ENCODE assay signal across 9 mouse cellular contexts in genomic region chr13:95324626-95325079, GRCm38 (mm10). TPM values are rescaled to one million over a fixed set of nuclear protein-coding genes. Genes with fewer than 3 reads are reported as not detected.
DNase-seq lines count a peak whose midpoint lies in the region; ATAC-seq and TF ChIP-seq lines count a peak whose summit lies in the region.
"Had no signal": no experiment of that assay in that cellular context is flagged by ENCODE, and none has a peak within 500 bp of the region (broad histone marks: within the 10 kb centered on the region; RNA-seq: fewer than 3 reads in every experiment).

No protein-coding gene starts in this region.

- H3K4me2 ChIP-seq in forebrain, postnatal 0 days (ENCODE audit: low read depth): peak overlapping the region; percentile 63
- H3K4me2 ChIP-seq in limb, embryonic 14.5 days (replicated peaks; ENCODE audit: low read depth, low read length, severe bottlenecking): peak overlapping the region; percentile 78

- peak overlapping the region; percentile 94 for H3K27ac ChIP-seq in forebrain, postnatal 0 days (ENCODE audit: low read depth, low read length)
- peak overlapping the region; percentile 100 for H3K27ac ChIP-seq in limb, embryonic 14.5 days (replicated peaks; ENCODE audit: low read depth, low read length)
- H3K27ac ChIP-seq in olfactory bulb, adult 2 months (ENCODE audit: insufficient read depth, low read depth, low read length): peak overlapping the region; percentile 14; the same call in 1 of the 2 replicates

- peak overlapping the region; percentile 96 for H3K9ac ChIP-seq in forebrain, postnatal 0 days
- H3K9ac ChIP-seq in limb, embryonic 14.5 days (ENCODE audit: low read depth, low read length, severe bottlenecking): peak overlapping the region; percentile 100

- no peaks in the 10 kb centered on the region for H3K27me3 ChIP-seq in forebrain, postnatal 0 days (ENCODE audit: insufficient read depth, low read length)
- H3K27me3 ChIP-seq in limb, embryonic 14.5 days (ENCODE audit: control insufficient read depth, insufficient read depth, low read length): no peaks in the 10 kb centered on the region

- under 1% methylated on average over 22 of the region's 22 CpGs for WGBS in forebrain, postnatal 0 days
- under 1% methylated on average over 22 of the region's 22 CpGs for WGBS in limb, embryonic 14.5 days
- WGBS in olfactory bulb, adult 2 months: under 1% methylated on average over 22 of the region's 22 CpGs

- peaks cover 10% of the 10 kb centered on the region for H3K4me1 ChIP-seq in forebrain, postnatal 0 days (ENCODE audit: insufficient read depth)
- H3K4me1 ChIP-seq in limb, embryonic 14.5 days (ENCODE audit: control insufficient read depth, insufficient read depth, low read length): peaks cover 25% of the 10 kb centered on the region
- H3K4me1 ChIP-seq in olfactory bulb, adult 2 months (ENCODE audit: control insufficient read depth, insufficient read depth, low read length): peaks cover 9% of the 10 kb centered on the region

- no peaks in the 10 kb centered on the region for H3K9me3 ChIP-seq in forebrain, postnatal 0 days (ENCODE audit: low read length)
- no peaks in the 10 kb centered on the region for H3K9me3 ChIP-seq in limb, embryonic 14.5 days (ENCODE audit: control insufficient read depth, low read length)
- H3K9me3 ChIP-seq: G1E had no signal

- TF ChIP-seq POLR2A in limb, embryonic 14.5 days (IDR thresholded peaks at IDR 0.05; ENCODE audit: borderline replicate concordance, extremely low read depth, insufficient read depth, insufficient read length): no peak
- no peak for TF ChIP-seq POLR2A in olfactory bulb, adult 2 months (IDR thresholded peaks at IDR 0.05; ENCODE audit: insufficient read depth, low read depth, low read length)

- DNase-seq in embryo, embryonic 11.5 days (ENCODE audit: low read depth, low spot score): peak; percentile 34
- DNase-seq in embryo, embryonic 10.5 days (ENCODE audit: low spot score): no peak
- DNase-seq in right cerebral cortex, postnatal 25 days: peak; percentile 59
- no peak for DNase-seq in right cerebral cortex, adult 18-20 months
- peak; percentile 85 for DNase-seq in forebrain, postnatal 0 days
- no peak for DNase-seq in limb, embryonic 14.5 days (ENCODE audit: low spot score)
- DNase-seq in ovary, postnatal 14 days (ENCODE audit: low spot score): no peak

- H3K4me3 ChIP-seq in forebrain, postnatal 0 days (ENCODE audit: low read depth, low read length): peak overlapping the region; percentile 75
- peak overlapping the region; percentile 96 for H3K4me3 ChIP-seq in limb, embryonic 14.5 days (replicated peaks; ENCODE audit: low read length)
- H3K4me3 ChIP-seq in olfactory bulb, adult 2 months (ENCODE audit: insufficient read depth, low read depth, low read length): peak overlapping the region; percentile 74

- ATAC-seq in forebrain, postnatal 0 days: peak; percentile 32
- peak; percentile 1; the same call in 1 of the 2 replicates for ATAC-seq in limb, embryonic 14.5 days (ENCODE audit: low FRiP score, low read depth)

- no peak for TF ChIP-seq CTCF in forebrain, postnatal 0 days (IDR thresholded peaks at IDR 0.05; ENCODE audit: low read depth)
- TF ChIP-seq CTCF in olfactory bulb, adult 2 months (IDR thresholded peaks at IDR 0.05; ENCODE audit: insufficient read depth, low read depth, low read length): no peak

- H3K36me3 ChIP-seq in forebrain, postnatal 0 days (ENCODE audit: insufficient read depth): no peaks in the 10 kb centered on the region
- 0 out of 2 replicates have a peak, but pooled peaks cover 9% of the 10 kb centered on the region for H3K36me3 ChIP-seq in limb, embryonic 14.5 days (ENCODE audit: control insufficient read depth, insufficient read depth, low read length)
- H3K36me3 ChIP-seq: G1E had no signal

RNA-seq across cellular contexts. Expression of gene Zbed3, which starts 1.2 kb away (rescaled TPM):
- total RNA-seq in forebrain, postnatal 0 days (2014; rRNA removed): 11.1 and 15.8 TPM in 2 replicates
- 30.8 and 31.4 TPM in 2 replicates for polyA plus RNA-seq in forebrain, postnatal 0 days (2015; fragmentation: Nextera tagmentation; extraction: Ambion mirVana)
- polyA plus RNA-seq in limb, embryonic 14.5 days (2012; rRNA removed): 80.2 and 102 TPM in 2 replicates
- 68.8 and 75.5 TPM in 2 replicates for polyA plus RNA-seq in limb, embryonic 14.5 days (2014; fragmentation: Nextera tagmentation; extraction: Ambion mirVana)
- polyA plus RNA-seq in olfactory bulb, adult 2 months (2012; ENCODE audit: insufficient read depth, insufficient read length, low replicate concordance, missing spikeins): not detected in 2 replicates
- polyA plus RNA-seq: G1E had no signal

RNA-seq across cellular contexts. Expression of gene Aggf1, which starts 50.5 kb away (rescaled TPM):
- total RNA-seq in forebrain, postnatal 0 days (2014; rRNA removed): 34.3 and 36.5 TPM in 2 replicates
- 31.0 and 32.8 TPM in 2 replicates for polyA plus RNA-seq in forebrain, postnatal 0 days (2015; fragmentation: Nextera tagmentation; extraction: Ambion mirVana)
- polyA plus RNA-seq in limb, embryonic 14.5 days (2012; rRNA removed): 20.0 and 24.4 TPM in 2 replicates
- 32.9 and 37.1 TPM in 2 replicates for polyA plus RNA-seq in limb, embryonic 14.5 days (2014; fragmentation: Nextera tagmentation; extraction: Ambion mirVana)
- not detected in 2 replicates for polyA plus RNA-seq in olfactory bulb, adult 2 months (2012; ENCODE audit: insufficient read depth, insufficient read length, low replicate concordance, missing spikeins)

Comparison
In these comparisons a context has a peak if more than half of its experiments do, and no peak if none do; other contexts are left out.
1. DNase-seq: peak in embryo, embryonic 11.5 days (single experiment), right cerebral cortex, postnatal 25 days (single experiment) and forebrain, postnatal 0 days (single experiment); none in embryo, embryonic 10.5 days (single experiment), right cerebral cortex, adult 18-20 months (single experiment), limb, embryonic 14.5 days (single experiment) and ovary, postnatal 14 days (single experiment).
2. H3K27ac ChIP-seq: peak in every context shown above with its lines; median percentile 100 in limb, embryonic 14.5 days; 94 in forebrain, postnatal 0 days; 14 in olfactory bulb, adult 2 months.
3. RNA of gene Zbed3, which starts 1.2 kb away (polyA plus RNA-seq): 68.8 to 102 TPM in limb, embryonic 14.5 days and 30.8 to 31.4 TPM in forebrain, postnatal 0 days; not detected in olfactory bulb, adult 2 months; every median in the first group is over 10 times any median in the second.
4. Peak in every context shown above with its lines, with median percentiles within 50 percentile points of each other: H3K4me3 ChIP-seq.